Mouse (Mus musculus): Measurements from ENCODE around the gene Dbx2.

DNA sequence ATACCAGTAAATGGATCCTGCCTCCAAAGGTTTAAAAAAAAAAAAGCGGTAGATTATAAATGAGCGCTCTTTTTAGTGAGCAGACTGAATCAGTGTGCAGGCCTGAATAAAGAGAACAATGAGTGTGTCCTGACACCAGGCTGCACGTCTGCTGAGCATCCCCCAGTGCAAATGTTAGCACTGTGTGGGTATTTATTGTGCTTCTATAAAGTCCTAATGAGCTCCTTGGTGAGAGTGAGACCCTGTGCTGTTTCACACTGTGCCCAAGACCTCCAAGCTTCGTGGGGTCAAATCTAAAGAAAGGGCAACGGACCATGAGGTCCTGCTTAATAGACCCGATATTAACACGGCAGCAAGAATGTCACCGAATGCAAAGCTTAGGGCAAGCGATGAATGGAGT is 46.4 kb upstream of the Dbx2 start:
- TF ChIP-seq CTCF (IDR thresholded peaks at IDR 0.05; ENCODE audit: low read depth, low read length) (no peak), POLR2A (IDR thresholded peaks at IDR 0.05; ENCODE audit: extremely low read depth, insufficient read depth, low read length) (no peak)

All from liver, adult 2 months (tissue).